Mouse (Mus musculus) gastrocnemius, postnatal 36 days (tissue): ENCODE data around the gene Insig2. TPM values are rescaled to one million over a fixed set of nuclear protein-coding genes. Genes with fewer than 3 reads are reported as not detected.

Experiments
- DNase-seq, 2 experiments: peaks; one replicate each; pipeline ENCODE4 v3.0.0; 2022
- intact Hi-C: fragments of 180-260 bp; cut with DNase I; formaldehyde crosslinking; loops from one replicate; pipeline ENCODE4 v1.15.1; 2025
- long read RNA-seq, 2 experiments: library from polyadenylated mRNA; stranded (forward); transcript quantifications; one replicate each; pipeline ENCODE4 v2.0.0; 2021
- total RNA-seq, 2 experiments: library from RNA; stranded (reverse); gene quantifications; 2 replicates each; pipeline ENCODE4 v1.2.3; 2021

Gene Insig2
- 10 to 100 TPM; 58.0 to 59.8 TPM for total RNA-seq
- long read RNA-seq, experiment 1, transcript Insig2-201 (6 exons, 2,697 nt) = major isoform, 52 of 80 reads
- long read RNA-seq, experiment 1, partial matches to known transcripts = 3 of 80 reads
- long read RNA-seq, experiment 1, other reads (novel, unspliced or antisense) = 24 of 80 reads
- long read RNA-seq, experiment 2, transcript Insig2-201 (6 exons, 2,697 nt) = major isoform, 71 of 109 reads
- long read RNA-seq, experiment 2, partial matches to known transcripts = 3 of 109 reads
- long read RNA-seq, experiment 2, other reads (novel, unspliced or antisense) = 35 of 109 reads

- intact Hi-C loops = no loop called here
- no peak for DNase-seq
Measured at GRCm38 (mm10) chr1:121332485-121332884, at the start of gene Insig2. Insig2 (minus strand) TSS chr1:121332589.

DNA sequence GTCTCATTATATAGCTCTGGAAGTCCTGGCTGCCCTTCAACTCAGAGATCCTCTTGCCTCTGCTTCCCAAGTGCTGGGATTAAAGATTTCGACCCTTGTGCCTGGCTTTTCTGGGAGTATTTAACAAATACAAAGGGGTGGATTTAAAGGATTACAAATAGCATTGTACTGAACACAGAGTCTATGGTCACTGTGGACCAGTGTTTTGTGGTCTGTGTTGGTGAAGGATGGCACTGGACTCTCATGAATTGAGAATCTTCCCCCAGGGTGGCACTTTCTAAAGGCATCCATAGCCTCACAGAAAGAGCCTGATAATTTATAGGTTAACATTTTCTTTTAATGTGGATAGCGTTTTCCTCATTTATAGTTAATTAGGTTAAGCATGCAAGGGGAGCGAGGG lies 49.2 kb upstream of the Insig2 start:
- no peak for DNase-seq
- intact Hi-C loops = no loop called here

GRCm38 (mm10) chr1:121380033-121380432 lies 47.6 kb upstream of the Insig2 start:
- intact Hi-C loops = no loop called here
- DNase-seq = no peak

DNA sequence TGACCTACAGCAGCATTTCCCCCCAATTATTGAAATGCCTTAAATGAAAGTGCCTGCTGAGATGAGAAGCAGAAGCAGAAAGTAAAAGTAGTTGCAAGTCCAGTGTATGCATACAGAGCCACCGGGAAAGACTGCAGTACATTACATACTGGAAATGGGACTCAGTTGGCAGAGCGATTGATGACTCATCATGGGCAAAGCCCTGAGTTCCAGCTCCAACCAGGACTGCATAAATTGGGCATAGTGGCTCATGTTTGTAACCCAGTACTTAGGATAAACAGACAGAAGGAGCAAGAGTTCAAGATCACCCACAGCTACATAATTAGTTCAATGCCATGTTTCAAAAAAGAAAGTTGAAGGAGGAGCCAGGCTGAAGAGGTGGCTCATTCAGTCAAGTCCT lies 45.5 kb upstream of the Insig2 start:
- intact Hi-C loops = no loop called here
- no peak for DNase-seq

DNA sequence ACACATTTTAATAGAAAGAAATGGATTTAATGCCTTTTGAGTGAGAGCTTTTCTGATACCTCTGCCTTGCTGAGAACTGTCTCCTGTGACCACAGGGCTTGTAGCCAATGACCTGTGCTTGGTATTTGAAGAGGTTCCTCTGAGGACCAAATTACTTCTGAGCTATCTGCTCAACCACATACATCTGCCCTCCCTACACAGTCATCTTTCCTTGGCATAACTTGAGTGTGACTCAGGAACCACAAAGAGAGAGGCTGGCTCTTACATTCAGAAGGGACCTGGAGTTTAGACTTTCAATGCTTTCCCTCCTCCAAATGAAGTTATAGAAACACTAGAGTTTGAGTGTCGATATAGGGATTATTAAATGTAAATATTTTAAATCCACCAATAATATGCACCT lies 45.0 kb upstream of the Insig2 start:
- intact Hi-C loops = no loop called here
- no peak for DNase-seq

DNA sequence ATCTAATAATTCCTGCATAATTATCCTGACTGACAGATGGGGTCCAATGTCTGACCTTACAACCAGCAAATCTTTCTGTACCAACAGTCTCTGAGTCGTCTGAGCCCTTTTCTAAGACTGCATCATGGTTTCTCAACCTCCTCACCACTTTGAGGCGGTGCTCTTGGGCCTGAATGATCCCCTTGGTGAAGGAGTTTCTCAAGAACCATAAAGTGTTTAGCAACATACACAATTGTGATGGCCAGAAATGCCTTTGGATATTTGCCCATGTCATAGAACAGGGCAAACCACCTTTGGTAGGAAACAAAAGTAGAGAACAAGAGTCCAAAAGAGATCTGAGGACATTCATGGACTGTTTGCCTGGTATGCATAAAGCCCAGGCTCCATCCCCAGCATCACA lies 41.2 kb upstream of the Insig2 start:
- intact Hi-C loops = no loop called here
- DNase-seq = no peak

GRCm38 (mm10) chr1:121372656-121373055 lies 40.3 kb upstream of the Insig2 start:
- intact Hi-C loops = no loop called here
- DNase-seq = no peak

GRCm38 (mm10) chr1:121371449-121371848 lies 39.1 kb upstream of the Insig2 start:
- intact Hi-C loops = no loop called here
- no peak for DNase-seq

DNA sequence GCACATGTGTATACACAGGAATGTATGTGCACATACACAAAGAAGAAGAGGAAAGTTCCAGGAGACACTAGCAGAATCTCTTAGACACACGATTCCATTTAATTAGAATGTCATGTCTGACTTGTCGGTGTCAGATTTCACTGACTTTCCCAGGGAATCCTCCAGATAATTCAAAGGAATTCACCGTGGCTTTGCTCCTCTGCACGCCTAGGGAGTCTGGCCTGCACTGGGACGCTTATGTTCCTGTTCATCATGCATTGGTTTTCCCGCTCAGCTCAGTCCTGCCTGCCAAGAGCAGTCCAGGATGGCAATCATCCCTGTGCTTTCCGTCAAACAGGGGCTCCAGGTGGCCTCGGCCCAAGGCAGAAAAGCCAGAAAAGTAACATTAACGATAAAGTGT lies 34.9 kb upstream of the Insig2 start:
- no peak for DNase-seq
- intact Hi-C loops = no loop called here

DNA sequence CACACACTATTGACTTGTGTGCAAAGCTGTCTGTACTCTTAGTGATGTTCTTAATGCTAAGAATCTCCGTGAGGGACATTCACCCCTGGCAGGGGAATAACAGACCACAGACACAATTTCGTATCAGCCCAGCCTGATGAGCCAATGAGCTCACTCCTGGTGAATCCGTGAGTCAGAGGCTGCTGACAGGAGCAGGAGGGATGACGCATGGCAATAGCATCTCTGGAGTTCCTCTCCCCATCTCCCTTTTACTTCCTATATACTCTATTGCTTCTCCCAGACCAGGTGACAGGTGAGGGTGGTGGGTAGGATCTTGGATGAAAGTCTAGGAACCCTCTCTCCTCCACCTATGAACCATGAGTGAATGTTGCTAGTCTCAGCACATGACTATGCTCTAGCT lies 28.2 kb upstream of the Insig2 start:
- intact Hi-C loops = no loop called here

DNA sequence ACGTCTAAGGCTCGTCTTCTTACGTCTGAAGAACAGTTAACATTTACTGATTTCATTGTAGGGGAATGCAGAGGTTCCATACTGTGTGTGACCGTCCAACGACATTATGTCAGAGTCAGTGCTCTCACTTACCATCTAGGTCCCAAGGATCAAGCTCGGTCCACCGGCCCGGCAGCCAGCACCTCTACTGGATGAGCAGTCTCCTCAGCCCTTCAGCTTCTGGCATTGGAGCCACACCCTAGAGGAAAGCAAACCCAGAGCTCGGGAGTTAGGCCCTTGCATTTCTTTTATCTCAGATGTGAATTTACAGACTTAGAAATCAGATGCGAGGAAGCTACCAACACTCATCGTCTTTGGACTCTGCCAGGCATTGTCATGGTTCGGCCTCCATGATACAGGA lies 27.3 kb upstream of the Insig2 start:
- no peak for DNase-seq
- intact Hi-C loops = no loop called here

More for the DNA sequence above, 28.2 kb upstream of the Insig2 start:
- DNase-seq = no peak

DNA sequence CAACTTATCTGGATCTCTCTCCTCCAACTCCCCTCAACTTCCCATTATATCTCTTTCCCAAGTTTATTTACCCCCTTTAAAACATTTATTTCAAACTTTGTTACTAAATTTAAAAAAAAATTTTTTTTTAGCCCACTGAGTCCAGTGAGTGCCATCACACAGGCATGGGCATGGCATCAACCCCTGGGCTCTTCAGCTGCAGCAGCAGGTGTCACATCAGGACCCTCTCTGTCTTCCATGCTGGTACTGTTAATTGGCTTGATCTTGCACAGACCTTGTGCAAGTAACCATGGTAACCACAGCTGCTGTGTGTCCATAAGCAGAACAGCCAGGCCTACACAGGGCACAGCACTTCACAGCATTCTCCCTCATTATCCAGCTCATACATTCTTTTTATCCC lies 21.4 kb upstream of the Insig2 start:
- no peak for DNase-seq
- intact Hi-C loops = no loop called here

DNA sequence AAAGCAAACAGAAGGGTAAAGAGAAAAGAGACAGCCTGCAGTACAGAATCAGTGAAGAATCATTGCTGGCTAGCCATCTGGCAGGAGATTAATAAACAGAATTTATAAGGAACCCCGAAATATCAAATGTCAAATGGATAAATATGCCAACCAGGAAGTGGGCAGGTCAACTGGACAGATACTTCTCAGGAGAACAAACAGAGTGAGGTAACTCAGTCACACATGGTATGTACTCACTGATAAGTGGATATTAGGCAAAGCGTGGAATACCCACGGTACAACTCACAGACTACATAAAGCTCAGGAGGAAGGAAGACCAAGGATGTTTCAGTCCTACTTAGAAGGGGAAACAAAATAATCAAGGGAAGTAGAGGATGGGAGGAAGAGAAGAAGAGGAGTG lies 18.6 kb upstream of the Insig2 start:
- intact Hi-C loops = no loop called here
- DNase-seq = no peak

- no peak for DNase-seq
- intact Hi-C loops = no loop called here
Measured at GRCm38 (mm10) chr1:121350616-121351015, 18.2 kb upstream of the Insig2 start.

- intact Hi-C loops = no loop called here
Measured at GRCm38 (mm10) chr1:121348875-121349847, 16.8 kb upstream of the Insig2 start.

DNA sequence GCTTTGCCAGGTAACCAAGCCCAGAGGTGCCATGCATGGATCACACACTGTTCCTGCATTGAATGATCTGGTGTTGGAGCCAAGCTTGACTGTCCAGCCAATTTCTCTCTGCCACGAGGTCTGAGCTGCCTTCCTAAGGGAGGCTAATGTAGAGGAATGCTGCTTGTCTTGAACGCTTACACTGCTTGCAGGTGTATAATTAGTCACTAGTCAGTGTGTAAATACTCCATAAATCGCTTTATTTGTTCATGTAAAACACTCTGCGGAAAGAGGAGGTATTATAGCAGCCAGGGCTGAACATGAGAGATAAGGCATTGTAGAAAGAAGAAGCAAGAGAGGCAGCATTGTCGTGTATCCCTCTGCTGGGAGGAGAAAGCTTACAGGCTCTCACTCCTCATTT lies 11.6 kb upstream of the Insig2 start:
- DNase-seq = no peak
- intact Hi-C loops = no loop called here

More at GRCm38 (mm10) chr1:121348875-121349847, 16.8 kb upstream of the Insig2 start:
- DNase-seq = no peak

GRCm38 (mm10) chr1:121335789-121336188 lies 3.4 kb upstream of the Insig2 start:
- no peak for DNase-seq
- intact Hi-C loops = no loop called here

DNA sequence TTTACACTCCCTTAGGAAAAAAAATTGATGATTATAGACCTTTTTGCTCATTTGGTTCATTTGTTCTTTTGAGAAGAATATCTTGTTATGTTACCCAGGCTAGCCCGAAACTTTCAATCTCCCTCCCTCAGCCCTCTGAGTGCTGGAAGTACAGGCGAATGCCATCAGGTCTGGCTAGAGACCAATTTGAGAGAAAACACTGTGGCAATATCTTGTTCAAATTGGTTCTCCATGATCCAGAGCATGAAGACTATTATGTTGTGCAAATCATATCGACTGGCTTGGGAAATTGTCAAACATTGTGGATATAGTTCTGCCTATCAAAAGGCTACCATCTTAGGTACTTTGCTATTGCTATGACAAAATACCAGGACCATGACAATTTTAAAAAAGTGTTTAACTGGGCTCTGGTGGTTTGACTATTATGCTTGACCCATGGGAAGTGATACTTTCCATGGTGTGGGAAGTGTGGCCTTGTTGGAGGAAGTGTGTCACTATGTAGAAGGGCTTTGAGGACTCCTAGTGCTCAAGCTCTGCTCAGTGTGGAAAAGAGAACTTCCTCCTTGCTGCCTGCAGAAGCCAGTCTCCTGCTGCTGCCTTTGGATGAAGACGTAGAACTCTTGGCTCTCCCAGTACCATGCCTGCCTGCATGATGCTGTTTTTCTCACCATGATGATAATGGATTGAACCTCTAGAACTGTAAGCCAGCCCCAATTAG lies 1.8 kb upstream of the Insig2 start:
- no peak for DNase-seq
- intact Hi-C loops = no loop called here

- intact Hi-C loops = no loop called here
- DNase-seq = no peak
Measured at GRCm38 (mm10) chr1:121330621-121331020, 1.8 kb downstream of the Insig2 start.

- DNase-seq = no peak
- intact Hi-C loops = no loop called here
Measured at GRCm38 (mm10) chr1:121329391-121329790, 3.0 kb downstream of the Insig2 start.

- DNase-seq = no peak
- intact Hi-C loops = no loop called here
Measured at GRCm38 (mm10) chr1:121328193-121328555, 4.2 kb downstream of the Insig2 start.
